Mouse (Mus musculus) left cerebral cortex, postnatal 4 days (tissue): ENCODE data around the gene Lhfp. TPM values are rescaled to one million over a fixed set of nuclear protein-coding genes. Genes with fewer than 3 reads are reported as not detected.
A peak's percentile ranks its signal among the peaks of the same experiment; 100 is the strongest.
"Not testable (repeated sequence)": the region's sequence is repeated elsewhere in the genome, so short reads cannot be mapped to it uniquely, and the experiment has no call there.

Experiments
- DNase-seq: peaks from one replicate; pipeline ENCODE4 v3.0.0-alpha.2; 2022
- intact Hi-C: fragments of 180-260 bp; cut with DNase I; formaldehyde crosslinking; loops from one replicate; pipeline ENCODE4 v1.15.1; 2025
- total RNA-seq, 2 experiments: library from RNA; stranded (reverse); gene quantifications; 2 replicates each; pipeline ENCODE4 v1.2.3; 2021

Gene Lhfp
- total RNA-seq, 2 experiments from 2014 or later: 50.3 to 56.9 TPM

DNA sequence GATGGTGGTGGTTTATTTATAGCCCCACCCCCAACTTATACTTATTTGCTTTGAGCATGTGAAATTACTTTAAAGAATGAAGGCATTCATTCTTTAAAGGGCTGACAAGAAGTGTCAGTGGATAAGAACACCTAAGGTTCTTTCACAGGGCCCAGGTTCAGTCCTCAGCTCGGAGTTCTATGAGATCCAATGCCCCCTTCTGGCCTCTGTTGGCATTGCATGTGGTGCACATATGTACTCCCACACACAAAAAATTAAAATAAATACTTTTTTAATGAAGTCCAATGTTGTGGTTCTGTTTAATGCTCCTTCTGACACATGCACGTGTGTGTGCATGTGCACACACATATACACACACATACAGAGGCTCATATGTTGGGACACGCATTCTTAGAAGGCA lies 205.8 kb downstream of the Lhfp start:
- intact Hi-C loops: no loop called here
- DNase-seq: peak; percentile 64

DNA sequence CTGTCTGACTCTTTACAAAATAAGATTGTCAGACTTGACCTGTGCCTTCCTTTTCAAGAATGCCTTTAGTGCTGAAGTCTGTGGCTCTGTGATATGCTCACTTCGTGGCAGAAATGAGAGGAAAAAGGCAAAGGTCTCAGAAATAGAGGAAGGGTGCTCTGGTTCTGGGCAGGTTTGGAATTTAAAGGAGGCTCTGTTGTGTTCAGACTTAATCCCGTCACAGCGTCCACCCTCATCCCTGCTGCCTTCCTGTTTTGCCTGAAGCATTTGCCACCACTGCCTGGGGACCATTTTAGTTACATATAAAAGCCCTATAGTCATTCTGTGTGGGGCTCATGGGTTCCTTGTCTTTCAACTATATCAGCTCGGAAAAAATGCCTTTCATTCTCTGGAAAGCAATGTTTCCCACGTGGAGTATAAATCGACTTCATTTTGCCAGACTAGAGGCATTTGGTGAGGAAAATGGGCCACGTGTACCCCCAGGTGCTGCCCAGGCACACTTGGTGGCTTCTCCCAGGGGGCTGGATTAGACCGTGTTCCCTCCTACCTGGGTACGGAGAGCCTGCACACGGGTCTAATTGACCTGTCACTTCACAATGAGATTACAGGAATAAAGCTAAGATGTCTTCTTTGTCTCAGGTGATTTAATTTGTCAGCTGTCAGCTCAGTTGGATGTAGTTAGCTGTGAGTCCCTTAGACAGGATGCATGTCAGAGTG lies 207.0 kb downstream of the Lhfp start:
- intact Hi-C loops: no loop called here
- DNase-seq: no peak

- intact Hi-C loops: no loop called here
These were observed 211.2 kb downstream of the Lhfp start for GRCm38 (mm10) chr3:53252556-53252955.

DNA sequence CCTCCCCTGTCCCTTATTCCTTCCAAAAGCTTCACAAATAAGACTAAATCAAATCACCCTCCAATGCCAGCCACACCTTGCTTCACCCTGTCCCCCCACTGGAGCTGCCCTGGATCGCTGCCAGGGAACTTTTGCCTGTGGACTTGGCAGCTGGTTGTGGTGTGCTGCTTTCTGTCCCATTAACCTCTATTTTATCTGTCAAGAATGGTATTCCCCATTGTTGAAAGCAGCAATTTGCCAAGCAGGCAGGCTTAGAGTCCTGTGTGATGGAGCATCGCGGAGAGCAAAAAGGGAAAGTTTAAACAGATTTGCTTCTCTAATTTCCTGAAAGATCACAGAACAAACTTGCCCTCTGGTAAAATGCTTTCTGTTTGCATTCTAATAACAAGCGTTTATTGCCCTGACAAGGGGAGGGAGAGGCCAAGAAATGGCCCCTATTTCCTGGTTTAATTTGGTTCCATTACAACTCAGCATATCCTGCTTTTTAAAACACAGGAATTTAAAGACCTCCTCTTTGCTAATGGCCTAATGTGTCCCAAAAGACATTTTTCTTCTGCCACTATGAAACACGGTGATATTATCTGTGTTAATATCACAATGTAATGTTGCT lies 212.0 kb downstream of the Lhfp start:
- peak; percentile 29 for DNase-seq
- intact Hi-C loops: no loop called here

More at GRCm38 (mm10) chr3:53252556-53252955, 211.2 kb downstream of the Lhfp start:
- no peak for DNase-seq

DNA sequence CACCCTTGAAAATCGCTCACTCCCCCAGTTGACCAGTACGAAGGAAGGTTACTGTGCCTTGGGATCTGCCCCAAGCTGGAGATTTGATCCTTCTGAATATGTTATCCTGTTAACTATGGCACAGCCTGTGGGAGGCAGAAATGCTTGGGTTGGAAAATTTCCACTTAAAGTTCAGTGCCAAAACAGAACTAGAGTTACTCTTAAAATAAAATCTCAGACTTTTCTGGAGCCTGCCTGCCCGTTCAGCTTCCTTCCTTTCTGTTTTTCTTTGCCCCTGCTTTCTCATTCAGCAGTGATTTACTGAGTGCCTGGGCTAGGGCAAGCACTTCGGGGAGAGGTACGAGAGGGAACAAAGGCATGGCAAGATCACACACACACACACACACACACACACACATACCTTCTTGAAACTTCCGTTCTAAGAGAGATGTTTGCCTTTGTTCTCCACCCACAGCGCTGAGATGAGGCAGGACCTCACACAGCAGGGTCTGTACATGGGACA lies 217.4 kb downstream of the Lhfp start:
- no peak for DNase-seq
- intact Hi-C loops: no loop called here

DNA sequence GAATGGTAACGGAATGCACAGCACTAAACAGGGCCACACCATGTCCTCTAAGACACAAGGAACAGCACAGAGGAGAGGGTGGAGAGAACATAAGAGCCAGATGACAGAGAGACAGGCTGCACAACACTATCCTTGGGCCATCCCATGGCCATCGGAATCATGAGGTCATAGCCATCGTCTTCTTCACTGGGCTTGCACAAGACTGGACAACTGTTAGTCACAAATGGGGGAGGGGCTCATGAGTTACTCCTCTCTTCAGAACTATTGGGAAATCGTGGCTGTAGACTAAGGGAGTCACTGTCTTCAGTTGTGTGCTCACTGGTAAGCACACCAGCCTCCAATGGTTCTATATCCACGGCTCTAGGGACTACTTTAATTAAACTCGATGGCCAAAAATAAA lies 224.8 kb downstream of the Lhfp start:
- intact Hi-C loops: no loop called here
- DNase-seq: no peak

DNA sequence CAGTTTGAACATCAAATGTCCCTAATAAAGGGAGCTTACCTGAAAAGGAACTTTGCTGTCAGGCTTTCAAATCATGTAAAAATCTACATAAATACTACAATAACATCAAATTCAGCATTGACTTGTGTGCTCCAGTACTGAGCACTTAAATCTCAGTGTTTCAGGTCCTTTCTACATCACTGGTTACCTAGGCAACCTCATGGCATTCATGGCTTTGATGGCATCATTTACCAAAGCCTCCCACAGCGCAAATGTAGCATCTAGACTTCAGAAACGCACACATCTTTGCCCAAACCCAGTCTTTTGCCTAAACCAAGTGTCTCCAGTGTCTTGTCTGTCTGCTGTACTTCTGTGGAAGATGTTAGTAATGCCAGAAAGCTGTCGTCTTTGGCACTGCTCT lies 225.7 kb downstream of the Lhfp start:
- no peak for DNase-seq
- intact Hi-C loops: no loop called here

GRCm38 (mm10) chr3:53273220-53273619 lies 231.9 kb downstream of the Lhfp start:
- no peak for DNase-seq
- intact Hi-C loops: no loop called here

DNA sequence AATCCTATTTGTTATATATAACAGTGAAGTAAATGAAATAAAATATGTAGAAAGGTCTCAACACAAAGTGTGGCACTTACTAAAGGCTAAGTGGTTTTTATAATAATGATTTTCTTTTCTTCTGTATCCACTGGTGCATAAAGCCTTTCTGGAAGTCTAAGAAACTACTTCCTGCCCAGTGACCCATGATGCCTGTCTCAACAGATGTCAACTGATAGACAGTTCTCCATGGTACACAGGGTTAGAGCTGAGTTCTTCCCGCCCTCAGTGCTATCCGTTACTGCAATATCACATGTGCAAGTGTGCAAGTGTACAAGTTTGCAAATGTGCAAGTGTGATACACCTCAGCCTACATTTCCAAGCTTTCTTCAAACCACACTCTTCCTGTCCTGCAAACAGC lies 236.7 kb downstream of the Lhfp start:
- intact Hi-C loops: no loop called here
- DNase-seq: no peak

- intact Hi-C loops, DNase-seq: not testable (repeated sequence)
These were observed 240.7 kb downstream of the Lhfp start for GRCm38 (mm10) chr3:53282005-53282404.

DNA sequence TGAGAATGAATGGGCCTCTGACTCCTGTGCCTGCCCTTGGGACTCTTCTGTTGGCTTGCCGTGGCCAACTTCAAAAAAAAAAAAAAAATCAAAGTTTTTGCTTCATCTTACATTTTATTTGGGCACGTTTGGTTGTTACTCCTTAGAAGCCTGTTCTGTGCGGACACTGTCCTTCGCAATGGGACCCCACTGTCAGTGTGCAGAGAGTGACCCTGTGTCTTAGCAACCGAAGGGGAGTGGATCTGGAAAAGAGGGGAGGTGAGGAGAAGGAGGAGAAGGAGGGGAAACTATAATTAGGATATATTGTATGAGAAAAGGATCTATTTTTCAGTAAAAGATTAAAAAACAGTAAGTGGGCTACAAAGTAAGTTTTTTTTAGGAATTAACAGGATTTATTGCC lies 242.7 kb downstream of the Lhfp start:
- DNase-seq: no peak
- intact Hi-C loops: no loop called here

GRCm38 (mm10) chr3:53284471-53285177 lies 243.3 kb downstream of the Lhfp start:
- DNase-seq: no peak
- intact Hi-C loops: no loop called here

- no peak for DNase-seq
- intact Hi-C loops: no loop called here
These were observed 247.3 kb downstream of the Lhfp start for GRCm38 (mm10) chr3:53288662-53289061.

DNA sequence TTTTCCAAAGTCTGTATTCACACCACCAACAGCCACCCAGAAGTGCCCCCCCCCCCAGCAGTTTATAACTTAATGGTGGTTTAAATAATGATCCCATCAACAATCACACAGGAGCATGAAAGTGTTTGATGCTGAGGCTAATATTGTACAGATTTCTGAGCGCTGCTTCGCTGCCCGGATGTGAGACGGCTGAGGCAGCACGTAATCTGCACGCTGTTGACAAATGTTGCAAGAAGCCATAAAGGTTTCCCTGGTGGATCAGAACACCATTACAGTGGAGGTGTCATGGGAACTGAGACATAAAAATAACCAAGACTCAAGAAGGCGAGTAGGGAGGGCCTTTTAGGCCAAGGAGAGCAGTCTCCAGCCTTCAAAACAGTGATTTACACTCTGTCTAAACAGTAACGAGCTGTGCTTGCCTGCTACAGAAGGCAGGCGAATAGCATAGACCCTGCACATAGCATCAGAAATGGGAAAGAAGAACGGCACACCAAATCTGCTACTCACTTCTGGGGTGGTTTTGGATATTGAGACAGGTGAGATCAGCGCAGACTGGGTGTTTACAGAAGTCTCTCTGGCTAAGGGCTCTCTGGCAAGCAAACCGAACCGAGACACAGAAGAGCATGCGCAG lies 248.4 kb downstream of the Lhfp start:
- DNase-seq: no peak
- intact Hi-C loops: no loop called here

- no peak for DNase-seq
- intact Hi-C loops: no loop called here
These were observed 249.9 kb downstream of the Lhfp start for GRCm38 (mm10) chr3:53291185-53291584.

GRCm38 (mm10) chr3:53291945-53292344 lies 250.6 kb downstream of the Lhfp start:
- intact Hi-C loops: no loop called here

GRCm38 (mm10) chr3:53292474-53292873 lies 251.1 kb downstream of the Lhfp start:
- intact Hi-C loops: no loop called here
- no peak for DNase-seq

More at GRCm38 (mm10) chr3:53291945-53292344, 250.6 kb downstream of the Lhfp start:
- DNase-seq: no peak

GRCm38 (mm10) chr3:53292979-53293378 lies 251.7 kb downstream of the Lhfp start:
- intact Hi-C loops: no loop called here
- DNase-seq: no peak

GRCm38 (mm10) chr3:53293901-53294433 lies 252.6 kb downstream of the Lhfp start:
- DNase-seq: no peak
- intact Hi-C loops: no loop called here

- DNase-seq: no peak
- intact Hi-C loops: no loop called here
These were observed 253.5 kb downstream of the Lhfp start for GRCm38 (mm10) chr3:53294855-53295254.

DNA sequence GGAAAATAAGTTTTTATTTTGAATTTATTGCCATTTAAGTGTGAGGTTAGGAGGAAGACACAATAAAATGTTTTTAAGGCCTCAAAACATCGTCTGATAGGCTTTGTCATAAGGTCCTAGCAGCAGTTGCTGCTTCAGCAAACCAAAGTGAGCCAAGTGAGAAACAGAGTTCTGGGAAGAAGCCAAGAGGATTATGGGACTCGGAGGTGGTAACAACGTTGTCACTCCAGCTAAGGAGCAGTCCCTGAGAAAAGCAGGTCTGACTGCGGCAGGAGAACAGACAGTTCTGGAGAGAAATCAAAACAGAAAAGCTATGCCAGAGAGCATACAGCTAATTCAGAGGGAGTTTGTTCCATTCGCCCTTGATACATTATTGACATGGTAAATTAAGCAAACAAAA lies 260.5 kb downstream of the Lhfp start:
- DNase-seq: no peak
- intact Hi-C loops: no loop called here
